13 mouse cellular contexts compared by ENCODE assay signal in genomic region chr2:102757241-102757860, GRCm38 (mm10).
"Had no signal": no experiment of that assay in that cellular context is flagged by ENCODE, and none has a peak within 500 bp of the region (broad histone marks: within the 10 kb centered on the region; RNA-seq: fewer than 3 reads in every experiment).

No protein-coding gene starts in this region.

- H3K36me3 ChIP-seq: kidney, embryonic 15.5 days; lung, embryonic 15.5 days had no signal

- H3K27me3 ChIP-seq: kidney, embryonic 15.5 days; lung, embryonic 15.5 days had no signal

- H3K4me1 ChIP-seq: kidney, embryonic 15.5 days had no signal

- H3K4me3 ChIP-seq: kidney, embryonic 15.5 days; lung, embryonic 15.5 days; megakaryocyte, embryonic 14.5 days had no signal

- H3K9me3 ChIP-seq: kidney, embryonic 15.5 days; lung, embryonic 15.5 days; megakaryocyte, embryonic 14.5 days had no signal

- DNase-seq: kidney, adult 8-10 months; kidney, postnatal 10 days; kidney, postnatal 36 days; lung, adult 18-20 months; lung, postnatal 10 days; lung, postnatal 36 days; midbrain, embryonic 14.5 days; thymus, adult 2 months; thymus, postnatal 14 days; thymus, postnatal 4 days had no signal
